Mouse (Mus musculus): ENCODE results near the gene Ezh1. TPM values are rescaled to one million over a fixed set of nuclear protein-coding genes. Genes with fewer than 3 reads are reported as not detected.

The Ezh1 gene
- polyA plus RNA-seq, 1 experiment from 2014 or later = 12.7 TPM

- Histone ChIP-seq H3K36me3 (ENCODE audit: control insufficient read depth, insufficient read depth, low read length) (peaks cover 9% of the 10 kb centered on the region), H3K4me1 (ENCODE audit: control insufficient read depth, insufficient read depth, low read length) (no peaks in the 10 kb centered on the region), H3K27me3 (ENCODE audit: control insufficient read depth, insufficient read depth, low read length) (no peaks in the 10 kb centered on the region), H3K4me3 (ENCODE audit: low read depth, low read length) (no peak overlapping the region), H3K4me2 (ENCODE audit: low read depth, severe bottlenecking) (no peak overlapping the region), H3K9me3 (ENCODE audit: control insufficient read depth, low read length) (no peaks in the 10 kb centered on the region), H3K27ac (replicated peaks; ENCODE audit: low read depth, low read length) (no peak overlapping the region), H3K9ac (ENCODE audit: low read length) (no peak overlapping the region)
- no peak for ATAC-seq (ENCODE audit: insufficient number of reproducible peaks, low FRiP score, low TSS enrichment, low read depth)
- peak; percentile 44 for DNase-seq (ENCODE audit: low spot score)
- 21% methylated on average over 7 of the region's 7 CpGs for WGBS
These were observed 25.3 kb downstream of the Ezh1 start for GRCm38 (mm10) chr11:101200986-101201385.

- Histone ChIP-seq H3K27me3 (ENCODE audit: control insufficient read depth, insufficient read depth, low read length) (no peaks in the 10 kb centered on the region), H3K9me3 (ENCODE audit: control insufficient read depth, low read length) (no peaks in the 10 kb centered on the region), H3K4me3 (ENCODE audit: low read depth, low read length) (no peak overlapping the region), H3K36me3 (ENCODE audit: control insufficient read depth, insufficient read depth, low read length) (peaks cover 9% of the 10 kb centered on the region), H3K27ac (replicated peaks; ENCODE audit: low read depth, low read length) (no peak overlapping the region), H3K9ac (ENCODE audit: low read length) (no peak overlapping the region), H3K4me2 (ENCODE audit: low read depth, severe bottlenecking) (no peak overlapping the region), H3K4me1 (ENCODE audit: control insufficient read depth, insufficient read depth, low read length) (no peaks in the 10 kb centered on the region)
- 84% methylated on average over 3 of the region's 3 CpGs for WGBS
- DNase-seq (ENCODE audit: low spot score) (no peak), ATAC-seq (ENCODE audit: insufficient number of reproducible peaks, low FRiP score, low TSS enrichment, low read depth) (no peak)
These were observed 26.7 kb downstream of the Ezh1 start for GRCm38 (mm10) chr11:101199555-101199954.

GRCm38 (mm10) chr11:101196175-101196574 lies 30.1 kb downstream of the Ezh1 start:
- no peak overlapping the region for H3K27ac ChIP-seq (replicated peaks; ENCODE audit: low read depth, low read length)
- H3K9me3 ChIP-seq (ENCODE audit: control insufficient read depth, low read length) = no peaks in the 10 kb centered on the region
- ATAC-seq (ENCODE audit: insufficient number of reproducible peaks, low FRiP score, low TSS enrichment, low read depth) (no peak), DNase-seq (ENCODE audit: low spot score) (no peak)
- H3K36me3 ChIP-seq (ENCODE audit: control insufficient read depth, insufficient read depth, low read length) = peaks cover 7% of the 10 kb centered on the region
- H3K4me3 ChIP-seq (ENCODE audit: low read depth, low read length) = no peak overlapping the region
- H3K4me1 ChIP-seq (ENCODE audit: control insufficient read depth, insufficient read depth, low read length) = no peaks in the 10 kb centered on the region
- no peak overlapping the region for H3K4me2 ChIP-seq (ENCODE audit: low read depth, severe bottlenecking)
- WGBS = 88% methylated on average over 8 of the region's 8 CpGs
- H3K27me3 ChIP-seq (ENCODE audit: control insufficient read depth, insufficient read depth, low read length) = no peaks in the 10 kb centered on the region
- H3K9ac ChIP-seq (ENCODE audit: low read length) = no peak overlapping the region

GRCm38 (mm10) chr11:101195571-101195970 lies 30.7 kb downstream of the Ezh1 start:
- H3K27me3 ChIP-seq (ENCODE audit: control insufficient read depth, insufficient read depth, low read length) = no peaks in the 10 kb centered on the region
- H3K27ac ChIP-seq (replicated peaks; ENCODE audit: low read depth, low read length) = no peak overlapping the region
- H3K4me1 ChIP-seq (ENCODE audit: control insufficient read depth, insufficient read depth, low read length) = 0 out of 2 replicates have a peak, but pooled peaks cover 3% of the 10 kb centered on the region
- no peaks in the 10 kb centered on the region for H3K9me3 ChIP-seq (ENCODE audit: control insufficient read depth, low read length)
- WGBS = 90% methylated on average over 8 of the region's 8 CpGs
- H3K4me3 ChIP-seq (ENCODE audit: low read depth, low read length) = no peak overlapping the region
- H3K9ac ChIP-seq (ENCODE audit: low read length) = no peak overlapping the region
- H3K4me2 ChIP-seq (ENCODE audit: low read depth, severe bottlenecking) = no peak overlapping the region
- peaks cover 7% of the 10 kb centered on the region for H3K36me3 ChIP-seq (ENCODE audit: control insufficient read depth, insufficient read depth, low read length)
- DNase-seq (ENCODE audit: low spot score) (no peak), ATAC-seq (ENCODE audit: insufficient number of reproducible peaks, low FRiP score, low TSS enrichment, low read depth) (no peak)

- DNase-seq (ENCODE audit: low spot score) = no peak
These were observed 31.2 kb downstream of the Ezh1 start for GRCm38 (mm10) chr11:101195101-101195500.

GRCm38 (mm10) chr11:101194643-101195042 lies 31.6 kb downstream of the Ezh1 start:
- no peak for DNase-seq (ENCODE audit: low spot score)
- Histone ChIP-seq H3K4me2 (ENCODE audit: low read depth, severe bottlenecking) (no peak overlapping the region), H3K27ac (replicated peaks; ENCODE audit: low read depth, low read length) (no peak overlapping the region), H3K36me3 (ENCODE audit: control insufficient read depth, insufficient read depth, low read length) (peaks cover 7% of the 10 kb centered on the region), H3K27me3 (ENCODE audit: control insufficient read depth, insufficient read depth, low read length) (no peaks in the 10 kb centered on the region), H3K9me3 (ENCODE audit: control insufficient read depth, low read length) (no peaks in the 10 kb centered on the region), H3K4me3 (ENCODE audit: low read depth, low read length) (no peak overlapping the region), H3K4me1 (ENCODE audit: control insufficient read depth, insufficient read depth, low read length) (peaks cover 11% of the 10 kb centered on the region), H3K9ac (ENCODE audit: low read length) (no peak overlapping the region)
- ATAC-seq (ENCODE audit: insufficient number of reproducible peaks, low FRiP score, low TSS enrichment, low read depth) = no peak
- WGBS = 90% methylated on average over 6 of the region's 6 CpGs

More at GRCm38 (mm10) chr11:101195101-101195500, 31.2 kb downstream of the Ezh1 start:
- Histone ChIP-seq H3K9me3 (ENCODE audit: control insufficient read depth, low read length) (no peaks in the 10 kb centered on the region), H3K27ac (replicated peaks; ENCODE audit: low read depth, low read length) (no peak overlapping the region), H3K9ac (ENCODE audit: low read length) (no peak overlapping the region), H3K27me3 (ENCODE audit: control insufficient read depth, insufficient read depth, low read length) (no peaks in the 10 kb centered on the region), H3K4me3 (ENCODE audit: low read depth, low read length) (no peak overlapping the region), H3K36me3 (ENCODE audit: control insufficient read depth, insufficient read depth, low read length) (peaks cover 7% of the 10 kb centered on the region), H3K4me1 (ENCODE audit: control insufficient read depth, insufficient read depth, low read length) (peaks cover 7% of the 10 kb centered on the region), H3K4me2 (ENCODE audit: low read depth, severe bottlenecking) (no peak overlapping the region)
- 90% methylated on average over 1 of the region's 1 CpGs for WGBS
- no peak for ATAC-seq (ENCODE audit: insufficient number of reproducible peaks, low FRiP score, low TSS enrichment, low read depth)

GRCm38 (mm10) chr11:101194137-101194536 lies 32.1 kb downstream of the Ezh1 start:
- ATAC-seq (ENCODE audit: insufficient number of reproducible peaks, low FRiP score, low TSS enrichment, low read depth) (no peak), DNase-seq (ENCODE audit: low spot score) (no peak)
- Histone ChIP-seq H3K27me3 (ENCODE audit: control insufficient read depth, insufficient read depth, low read length) (no peaks in the 10 kb centered on the region), H3K4me3 (ENCODE audit: low read depth, low read length) (no peak overlapping the region), H3K9ac (ENCODE audit: low read length) (no peak overlapping the region), H3K36me3 (ENCODE audit: control insufficient read depth, insufficient read depth, low read length) (peaks cover 3% of the 10 kb centered on the region), H3K27ac (replicated peaks; ENCODE audit: low read depth, low read length) (no peak overlapping the region), H3K4me2 (ENCODE audit: low read depth, severe bottlenecking) (no peak overlapping the region), H3K9me3 (ENCODE audit: control insufficient read depth, low read length) (no peaks in the 10 kb centered on the region), H3K4me1 (ENCODE audit: control insufficient read depth, insufficient read depth, low read length) (peaks cover 15% of the 10 kb centered on the region)
- WGBS = 94% methylated on average over 5 of the region's 5 CpGs

GRCm38 (mm10) chr11:101193076-101193475 lies 33.2 kb downstream of the Ezh1 start:
- no peak overlapping the region for H3K9ac ChIP-seq (ENCODE audit: low read length)
- peaks cover 15% of the 10 kb centered on the region for H3K4me1 ChIP-seq (ENCODE audit: control insufficient read depth, insufficient read depth, low read length)
- no peak for ATAC-seq (ENCODE audit: insufficient number of reproducible peaks, low FRiP score, low TSS enrichment, low read depth)
- no peaks in the 10 kb centered on the region for H3K9me3 ChIP-seq (ENCODE audit: control insufficient read depth, low read length)
- no peak overlapping the region for H3K27ac ChIP-seq (replicated peaks; ENCODE audit: low read depth, low read length)
- DNase-seq (ENCODE audit: low spot score) = no peak
- WGBS = 92% methylated on average over 7 of the region's 7 CpGs
- no peaks in the 10 kb centered on the region for H3K27me3 ChIP-seq (ENCODE audit: control insufficient read depth, insufficient read depth, low read length)
- H3K36me3 ChIP-seq (ENCODE audit: control insufficient read depth, insufficient read depth, low read length) = no peaks in the 10 kb centered on the region; the same call in 1 of the 2 replicates
- no peak overlapping the region for H3K4me3 ChIP-seq (ENCODE audit: low read depth, low read length)
- H3K4me2 ChIP-seq (ENCODE audit: low read depth, severe bottlenecking) = no peak overlapping the region

- no peaks in the 10 kb centered on the region for H3K36me3 ChIP-seq (ENCODE audit: control insufficient read depth, insufficient read depth, low read length)
- no peaks in the 10 kb centered on the region for H3K27me3 ChIP-seq (ENCODE audit: control insufficient read depth, insufficient read depth, low read length)
- H3K4me3 ChIP-seq (ENCODE audit: low read depth, low read length) = no peak overlapping the region
- H3K4me1 ChIP-seq (ENCODE audit: control insufficient read depth, insufficient read depth, low read length) = peaks cover 15% of the 10 kb centered on the region
- ATAC-seq (ENCODE audit: insufficient number of reproducible peaks, low FRiP score, low TSS enrichment, low read depth) = no peak
- no peak for DNase-seq (ENCODE audit: low spot score)
- H3K4me2 ChIP-seq (ENCODE audit: low read depth, severe bottlenecking) = no peak overlapping the region
- H3K27ac ChIP-seq (replicated peaks; ENCODE audit: low read depth, low read length) = no peak overlapping the region
- 93% methylated on average over 6 of the region's 6 CpGs for WGBS
- no peaks in the 10 kb centered on the region for H3K9me3 ChIP-seq (ENCODE audit: control insufficient read depth, low read length)
- H3K9ac ChIP-seq (ENCODE audit: low read length) = no peak overlapping the region
These were observed 33.6 kb downstream of the Ezh1 start for GRCm38 (mm10) chr11:101192646-101193045.

Data from limb, embryonic 11.5 days (tissue).